Mouse (Mus musculus): ENCODE results near the gene Cx3cl1. TPM values are rescaled to one million over a fixed set of nuclear protein-coding genes. Genes with fewer than 3 reads are reported as not detected.
A peak's percentile ranks its signal among the peaks of the same experiment; 100 is the strongest.

Cx3cl1 gene
- polyA plus RNA-seq, 1 experiment = 33.8 TPM

GRCm38 (mm10) chr8:94822637-94823560, 51.1 kb downstream of the Cx3cl1 start:
- DNase-seq = peak; percentile 50
- Histone ChIP-seq H3K27ac (ENCODE audit: control insufficient read depth, insufficient read depth, low read length) (no peak overlapping the region), H3K36me3 (ENCODE audit: control insufficient read depth, insufficient read depth, low read length) (peaks cover 34% of the 10 kb centered on the region), H3K27me3 (ENCODE audit: control insufficient read depth, insufficient read depth, low read length) (no peaks in the 10 kb centered on the region), H3K4me3 (ENCODE audit: control insufficient read depth, insufficient read depth, low read length) (no peak overlapping the region), H3K4me1 (replicated peaks; ENCODE audit: control insufficient read depth, insufficient read depth, low read length) (peaks cover 3% of the 10 kb centered on the region; the same call in 1 of the 2 replicates)
- WGBS = 93% methylated on average over 23 of the region's 23 CpGs
- TF ChIP-seq POLR2A (IDR thresholded peaks at IDR 0.05; ENCODE audit: control insufficient read depth, extremely low read depth, insufficient read depth, low read length, poor library complexity) (no peak), CTCF (IDR thresholded peaks at IDR 0.05; ENCODE audit: borderline replicate concordance, control insufficient read depth, extremely low read depth, insufficient read depth, low read length, poor library complexity) (peak; percentile 36; the same call in 1 of the 2 replicates)

- TF ChIP-seq CTCF (IDR thresholded peaks at IDR 0.05; ENCODE audit: borderline replicate concordance, control insufficient read depth, extremely low read depth, insufficient read depth, low read length, poor library complexity) (no peak), POLR2A (IDR thresholded peaks at IDR 0.05; ENCODE audit: control insufficient read depth, extremely low read depth, insufficient read depth, low read length, poor library complexity) (no peak)
- WGBS = 96% methylated on average over 6 of the region's 6 CpGs
- no peak for DNase-seq
- Histone ChIP-seq H3K36me3 (ENCODE audit: control insufficient read depth, insufficient read depth, low read length) (peaks cover 42% of the 10 kb centered on the region), H3K4me3 (ENCODE audit: control insufficient read depth, insufficient read depth, low read length) (no peak overlapping the region), H3K27ac (ENCODE audit: control insufficient read depth, insufficient read depth, low read length) (no peak overlapping the region), H3K27me3 (ENCODE audit: control insufficient read depth, insufficient read depth, low read length) (no peaks in the 10 kb centered on the region), H3K4me1 (replicated peaks; ENCODE audit: control insufficient read depth, insufficient read depth, low read length) (peaks cover 4% of the 10 kb centered on the region; the same call in 1 of the 2 replicates)
Measured at GRCm38 (mm10) chr8:94825170-94825569, 53.4 kb downstream of the Cx3cl1 start.

GRCm38 (mm10) chr8:94826210-94826609, 54.4 kb downstream of the Cx3cl1 start:
- Histone ChIP-seq H3K4me3 (ENCODE audit: control insufficient read depth, insufficient read depth, low read length) (no peak overlapping the region), H3K36me3 (ENCODE audit: control insufficient read depth, insufficient read depth, low read length) (peaks cover 44% of the 10 kb centered on the region), H3K27me3 (ENCODE audit: control insufficient read depth, insufficient read depth, low read length) (no peaks in the 10 kb centered on the region), H3K27ac (ENCODE audit: control insufficient read depth, insufficient read depth, low read length) (no peak overlapping the region), H3K4me1 (replicated peaks; ENCODE audit: control insufficient read depth, insufficient read depth, low read length) (peaks cover 4% of the 10 kb centered on the region; the same call in 1 of the 2 replicates)
- TF ChIP-seq CTCF (IDR thresholded peaks at IDR 0.05; ENCODE audit: borderline replicate concordance, control insufficient read depth, extremely low read depth, insufficient read depth, low read length, poor library complexity) = no peak
- TF ChIP-seq POLR2A (IDR thresholded peaks at IDR 0.05; ENCODE audit: control insufficient read depth, extremely low read depth, insufficient read depth, low read length, poor library complexity) = no peak
- DNase-seq = no peak
- 89% methylated on average over 5 of the region's 5 CpGs for WGBS

GRCm38 (mm10) chr8:94828284-94828683, 56.5 kb downstream of the Cx3cl1 start:
- DNase-seq = no peak
- 36% methylated on average over 6 of the region's 6 CpGs for WGBS
- Histone ChIP-seq H3K27me3 (ENCODE audit: control insufficient read depth, insufficient read depth, low read length) (no peaks in the 10 kb centered on the region), H3K27ac (ENCODE audit: control insufficient read depth, insufficient read depth, low read length) (no peak overlapping the region), H3K36me3 (ENCODE audit: control insufficient read depth, insufficient read depth, low read length) (peaks cover 47% of the 10 kb centered on the region), H3K4me3 (ENCODE audit: control insufficient read depth, insufficient read depth, low read length) (no peak overlapping the region), H3K4me1 (replicated peaks; ENCODE audit: control insufficient read depth, insufficient read depth, low read length) (peaks cover 4% of the 10 kb centered on the region; the same call in 1 of the 2 replicates)
- TF ChIP-seq POLR2A (IDR thresholded peaks at IDR 0.05; ENCODE audit: control insufficient read depth, extremely low read depth, insufficient read depth, low read length, poor library complexity) (no peak), CTCF (IDR thresholded peaks at IDR 0.05; ENCODE audit: borderline replicate concordance, control insufficient read depth, extremely low read depth, insufficient read depth, low read length, poor library complexity) (no peak)

Other genes starting within 250 kb of the Cx3cl1 start
- gene Cpne2, start 239.0 kb upstream of the Cx3cl1 start, polyA plus RNA-seq (2012; rRNA removed) = 28.1 and 35.3 TPM in 2 replicates
- gene Rspry1, start 170.1 kb upstream of the Cx3cl1 start, polyA plus RNA-seq (2012; rRNA removed) = 13.6 and 14.9 TPM in 2 replicates
- 28.3 and 31.5 TPM in 2 replicates for gene Fam192a, start 170.0 kb upstream of the Cx3cl1 start, polyA plus RNA-seq (2012; rRNA removed)
- gene Arl2bp, start 105.4 kb upstream of the Cx3cl1 start, polyA plus RNA-seq (2012; rRNA removed) = 76.7 and 78.9 TPM in 2 replicates
- 1.2 and 2.2 TPM in 2 replicates for gene Pllp, start 75.7 kb upstream of the Cx3cl1 start, polyA plus RNA-seq (2012; rRNA removed)
- gene Ccl22, start 26.4 kb upstream of the Cx3cl1 start, polyA plus RNA-seq (2012; rRNA removed) = 109 and 122 TPM in 2 replicates
- gene Ccl17, start 38.4 kb downstream of the Cx3cl1 start, polyA plus RNA-seq (2012; rRNA removed) = 8.0 and 15.7 TPM in 2 replicates
- gene Coq9, start 66.3 kb downstream of the Cx3cl1 start, polyA plus RNA-seq (2012; rRNA removed) = 166 and 176 TPM in 2 replicates
- gene Ciapin1, start 66.3 kb downstream of the Cx3cl1 start, polyA plus RNA-seq (2012; rRNA removed) = 49.2 and 53.5 TPM in 2 replicates
- gene Polr2c, start 85.4 kb downstream of the Cx3cl1 start, polyA plus RNA-seq (2012; rRNA removed) = 146 and 160 TPM in 2 replicates
- gene Dok4, start 104.3 kb downstream of the Cx3cl1 start, polyA plus RNA-seq (2012; rRNA removed) = 3.1 and 4.9 TPM in 2 replicates
- 6.8 and 7.2 TPM in 2 replicates for gene Ccdc102a, start 146.1 kb downstream of the Cx3cl1 start, polyA plus RNA-seq (2012; rRNA removed)
- gene Adgrg5, start 151.7 kb downstream of the Cx3cl1 start, polyA plus RNA-seq (2012; rRNA removed) = 37.5 and 40.5 TPM in 2 replicates
- gene Adgrg1, start 202.7 kb downstream of the Cx3cl1 start, polyA plus RNA-seq (2012; rRNA removed) = 146 and 166 TPM in 2 replicates
- 27.0 and 32.0 TPM in 2 replicates for gene Adgrg3, start 245.7 kb downstream of the Cx3cl1 start, polyA plus RNA-seq (2012; rRNA removed)